Mouse (Mus musculus): Measurements from ENCODE around the gene Ccdc169. TPM values are rescaled to one million over a fixed set of nuclear protein-coding genes. Genes with fewer than 3 reads are reported as not detected.

The Ccdc169 gene
- 0.19 TPM in 1 of 2 replicates, not detected in the other for polyA plus RNA-seq (2014; fragmentation: Nextera tagmentation; extraction: Ambion mirVana)

DNA sequence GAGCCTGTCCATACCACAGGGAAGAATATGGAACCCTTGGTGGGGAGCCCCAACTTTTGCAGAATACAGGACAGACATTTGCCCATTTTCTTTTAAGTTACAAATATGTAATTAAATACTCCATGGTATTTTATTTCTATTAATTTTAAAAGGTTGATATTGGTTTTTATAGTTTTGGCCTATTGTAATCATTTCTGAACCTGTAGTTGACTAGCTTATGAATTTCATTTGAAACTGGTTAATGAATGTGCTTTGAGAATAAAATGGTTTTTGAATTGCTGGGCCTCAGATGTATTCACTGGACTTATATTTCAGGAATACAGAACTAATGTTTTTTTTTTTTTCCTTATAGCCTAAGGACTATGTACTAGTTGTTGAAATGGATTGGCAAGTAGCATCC lies at the start of gene Ccdc169:
Ccdc169 (plus strand) TSS at position 301 of the 400 bp plus-strand sequence.
- H3K9me3 ChIP-seq (ENCODE audit: control insufficient read depth, low read length) = no peaks in the 10 kb centered on the region
- no peaks in the 10 kb centered on the region for H3K27me3 ChIP-seq (ENCODE audit: control insufficient read depth, insufficient read depth, low read length)
- H3K4me2 ChIP-seq (ENCODE audit: low read depth) = no peak within 1 kb of the TSS
- H3K4me3 ChIP-seq (ENCODE audit: low read depth, low read length) = no peak within 1 kb of the TSS
- no peak for DNase-seq (ENCODE audit: low spot score)
- no peak within 1 kb of the TSS for H3K9ac ChIP-seq (ENCODE audit: low read length)
- H3K4me1 ChIP-seq (ENCODE audit: control insufficient read depth, insufficient read depth, low read length) = no peaks in the 10 kb centered on the region
- peaks cover 10% of the 10 kb centered on the region for H3K36me3 ChIP-seq (ENCODE audit: control insufficient read depth, insufficient read depth, low read length)
- no peak for ATAC-seq (ENCODE audit: insufficient read depth, low FRiP score, low TSS enrichment)
- no peak within 1 kb of the TSS for H3K27ac ChIP-seq (ENCODE audit: low read depth, low read length)

DNA sequence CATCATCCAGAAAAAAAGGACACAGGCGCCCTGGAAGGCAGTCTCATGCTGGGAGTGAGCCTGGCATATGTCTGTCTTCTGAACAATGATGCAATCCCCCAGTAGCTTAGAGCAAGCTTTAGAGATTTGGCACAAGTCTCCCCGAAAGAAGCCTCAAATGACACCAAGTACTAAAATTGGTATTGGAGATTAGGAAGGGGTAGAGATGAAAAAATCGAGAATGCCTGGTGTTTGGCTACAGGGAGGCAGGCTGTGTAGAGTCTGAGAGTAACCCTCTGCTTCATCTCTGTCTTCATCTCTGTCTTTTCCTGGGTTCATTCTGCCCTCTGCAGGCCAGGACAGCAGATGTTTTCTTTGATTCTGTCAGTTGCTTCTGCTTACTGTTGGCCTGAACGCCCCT lies 49.8 kb upstream of the Ccdc169 start:
- Histone ChIP-seq H3K4me3 (ENCODE audit: low read depth, low read length) (no peak overlapping the region), H3K4me2 (ENCODE audit: low read depth) (no peak overlapping the region), H3K9me3 (ENCODE audit: control insufficient read depth, low read length) (no peaks in the 10 kb centered on the region), H3K27me3 (ENCODE audit: control insufficient read depth, insufficient read depth, low read length) (no peaks in the 10 kb centered on the region), H3K4me1 (ENCODE audit: control insufficient read depth, insufficient read depth, low read length) (no peaks in the 10 kb centered on the region), H3K27ac (ENCODE audit: low read depth, low read length) (no peak overlapping the region), H3K9ac (ENCODE audit: low read length) (no peak overlapping the region), H3K36me3 (ENCODE audit: control insufficient read depth, insufficient read depth, low read length) (no peaks in the 10 kb centered on the region)
- DNase-seq (ENCODE audit: low spot score) (no peak), ATAC-seq (ENCODE audit: insufficient read depth, low FRiP score, low TSS enrichment) (no peak)
- WGBS = 69% methylated on average over 4 of the region's 4 CpGs

DNA sequence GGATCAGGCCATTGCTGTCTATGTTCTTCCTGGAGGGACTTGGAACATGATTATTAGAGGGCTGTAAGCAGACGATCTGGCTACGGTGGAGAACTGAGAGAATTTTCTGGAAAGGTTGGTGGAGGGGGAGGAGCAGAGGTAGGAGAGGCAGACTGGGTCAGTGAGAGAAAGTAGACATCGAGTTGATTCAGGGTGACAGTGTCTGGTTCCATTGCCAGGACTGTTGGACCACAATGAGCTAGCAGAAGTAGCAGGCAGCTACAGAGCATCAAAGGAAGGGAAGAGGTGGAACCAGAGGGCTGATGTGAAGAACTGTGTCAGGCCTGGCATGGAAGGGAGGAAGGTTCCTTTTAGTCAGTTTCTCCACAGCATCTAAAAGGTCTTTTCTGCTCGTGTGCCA lies 48.8 kb upstream of the Ccdc169 start:
- Histone ChIP-seq H3K4me2 (ENCODE audit: low read depth) (no peak overlapping the region), H3K4me3 (ENCODE audit: low read depth, low read length) (no peak overlapping the region), H3K36me3 (ENCODE audit: control insufficient read depth, insufficient read depth, low read length) (no peaks in the 10 kb centered on the region), H3K9ac (ENCODE audit: low read length) (no peak overlapping the region), H3K27ac (ENCODE audit: low read depth, low read length) (no peak overlapping the region), H3K9me3 (ENCODE audit: control insufficient read depth, low read length) (no peaks in the 10 kb centered on the region), H3K27me3 (ENCODE audit: control insufficient read depth, insufficient read depth, low read length) (no peaks in the 10 kb centered on the region), H3K4me1 (ENCODE audit: control insufficient read depth, insufficient read depth, low read length) (no peaks in the 10 kb centered on the region)
- no peak for DNase-seq (ENCODE audit: low spot score)
- WGBS = 79% methylated on average over 4 of the region's 4 CpGs
- no peak for ATAC-seq (ENCODE audit: insufficient read depth, low FRiP score, low TSS enrichment)

DNA sequence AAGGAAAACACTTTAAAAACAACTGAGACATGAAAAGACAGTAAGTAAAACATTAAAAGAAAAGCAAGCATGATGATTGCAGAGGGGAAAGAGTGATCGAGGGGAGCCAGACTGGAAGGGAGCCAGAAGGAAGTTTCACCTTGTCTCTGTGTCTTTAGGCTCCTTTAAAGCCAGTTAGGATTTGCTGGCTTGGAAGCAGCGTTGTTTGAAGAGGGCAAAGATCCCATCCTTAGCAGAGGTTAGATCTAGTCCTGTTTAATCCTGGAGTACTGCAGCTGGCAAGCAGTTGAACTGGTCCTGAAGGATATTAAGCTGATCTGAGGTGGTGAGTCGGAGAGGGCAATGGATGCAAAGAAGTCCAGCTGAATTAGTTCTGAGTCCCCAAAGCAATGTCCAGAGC lies 48.3 kb upstream of the Ccdc169 start:
- Histone ChIP-seq H3K9ac (ENCODE audit: low read length) (no peak overlapping the region), H3K9me3 (ENCODE audit: control insufficient read depth, low read length) (no peaks in the 10 kb centered on the region), H3K27ac (ENCODE audit: low read depth, low read length) (no peak overlapping the region), H3K4me3 (ENCODE audit: low read depth, low read length) (no peak overlapping the region), H3K27me3 (ENCODE audit: control insufficient read depth, insufficient read depth, low read length) (no peaks in the 10 kb centered on the region), H3K4me1 (ENCODE audit: control insufficient read depth, insufficient read depth, low read length) (no peaks in the 10 kb centered on the region), H3K4me2 (ENCODE audit: low read depth) (no peak overlapping the region), H3K36me3 (ENCODE audit: control insufficient read depth, insufficient read depth, low read length) (no peaks in the 10 kb centered on the region)
- ATAC-seq (ENCODE audit: insufficient read depth, low FRiP score, low TSS enrichment) = no peak
- no peak for DNase-seq (ENCODE audit: low spot score)
- WGBS = 87% methylated on average over 3 of the region's 3 CpGs

DNA sequence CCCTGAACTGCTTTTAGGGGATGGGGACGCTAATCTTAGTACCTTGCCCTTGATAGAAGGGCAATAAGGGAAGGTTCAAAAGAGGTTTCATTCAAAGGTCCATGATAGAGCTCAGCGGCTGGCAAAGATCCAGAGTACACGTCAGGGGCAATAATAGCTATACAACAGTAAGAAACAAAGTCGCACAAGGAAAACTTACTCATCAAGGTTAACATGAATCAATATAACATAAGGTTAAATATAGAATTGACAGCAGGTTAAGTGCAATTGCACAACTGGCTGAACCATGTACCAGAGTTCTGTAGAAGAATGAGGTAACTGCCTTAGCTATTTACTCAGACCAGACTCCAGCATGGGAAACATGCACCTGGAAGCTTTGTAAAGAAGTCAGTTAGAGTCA lies 47.8 kb upstream of the Ccdc169 start:
- Histone ChIP-seq H3K27me3 (ENCODE audit: control insufficient read depth, insufficient read depth, low read length) (no peaks in the 10 kb centered on the region), H3K36me3 (ENCODE audit: control insufficient read depth, insufficient read depth, low read length) (no peaks in the 10 kb centered on the region), H3K4me3 (ENCODE audit: low read depth, low read length) (no peak overlapping the region), H3K27ac (ENCODE audit: low read depth, low read length) (no peak overlapping the region), H3K4me1 (ENCODE audit: control insufficient read depth, insufficient read depth, low read length) (no peaks in the 10 kb centered on the region), H3K9ac (ENCODE audit: low read length) (no peak overlapping the region), H3K4me2 (ENCODE audit: low read depth) (no peak overlapping the region), H3K9me3 (ENCODE audit: control insufficient read depth, low read length) (no peaks in the 10 kb centered on the region)
- DNase-seq (ENCODE audit: low spot score) (no peak), ATAC-seq (ENCODE audit: insufficient read depth, low FRiP score, low TSS enrichment) (no peak)
- 84% methylated on average over 4 of the region's 4 CpGs for WGBS

DNA sequence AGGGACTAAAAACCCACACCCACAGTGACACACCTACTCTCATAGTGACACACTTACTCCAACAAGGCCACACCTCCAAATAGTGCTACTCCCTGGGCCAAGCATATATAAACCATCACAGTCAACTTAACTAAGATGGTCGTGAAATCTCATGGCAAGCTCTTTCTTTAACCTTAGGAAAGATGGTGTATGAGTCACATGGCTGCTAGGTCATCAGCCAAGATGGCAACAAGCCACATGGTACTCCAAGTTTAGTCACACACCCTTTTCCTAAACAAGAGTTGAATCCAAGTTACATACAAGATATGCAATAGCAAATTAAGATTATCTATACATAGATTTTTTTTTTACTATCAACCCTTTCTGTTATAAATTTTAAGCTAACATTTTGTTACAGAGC lies 44.0 kb upstream of the Ccdc169 start:
- peaks cover 7% of the 10 kb centered on the region; the same call in 1 of the 2 replicates for H3K4me1 ChIP-seq (ENCODE audit: control insufficient read depth, insufficient read depth, low read length)
- H3K9ac ChIP-seq (ENCODE audit: low read length) = no peak overlapping the region
- H3K4me3 ChIP-seq (ENCODE audit: low read depth, low read length) = no peak overlapping the region
- no peaks in the 10 kb centered on the region for H3K36me3 ChIP-seq (ENCODE audit: control insufficient read depth, insufficient read depth, low read length)
- H3K9me3 ChIP-seq (ENCODE audit: control insufficient read depth, low read length) = no peaks in the 10 kb centered on the region
- H3K27ac ChIP-seq (ENCODE audit: low read depth, low read length) = no peak overlapping the region
- H3K4me2 ChIP-seq (ENCODE audit: low read depth) = no peak overlapping the region
- 82% methylated on average over 1 of the region's 1 CpGs for WGBS
- DNase-seq (ENCODE audit: low spot score) (no peak), ATAC-seq (ENCODE audit: insufficient read depth, low FRiP score, low TSS enrichment) (no peak)
- no peaks in the 10 kb centered on the region for H3K27me3 ChIP-seq (ENCODE audit: control insufficient read depth, insufficient read depth, low read length)

DNA sequence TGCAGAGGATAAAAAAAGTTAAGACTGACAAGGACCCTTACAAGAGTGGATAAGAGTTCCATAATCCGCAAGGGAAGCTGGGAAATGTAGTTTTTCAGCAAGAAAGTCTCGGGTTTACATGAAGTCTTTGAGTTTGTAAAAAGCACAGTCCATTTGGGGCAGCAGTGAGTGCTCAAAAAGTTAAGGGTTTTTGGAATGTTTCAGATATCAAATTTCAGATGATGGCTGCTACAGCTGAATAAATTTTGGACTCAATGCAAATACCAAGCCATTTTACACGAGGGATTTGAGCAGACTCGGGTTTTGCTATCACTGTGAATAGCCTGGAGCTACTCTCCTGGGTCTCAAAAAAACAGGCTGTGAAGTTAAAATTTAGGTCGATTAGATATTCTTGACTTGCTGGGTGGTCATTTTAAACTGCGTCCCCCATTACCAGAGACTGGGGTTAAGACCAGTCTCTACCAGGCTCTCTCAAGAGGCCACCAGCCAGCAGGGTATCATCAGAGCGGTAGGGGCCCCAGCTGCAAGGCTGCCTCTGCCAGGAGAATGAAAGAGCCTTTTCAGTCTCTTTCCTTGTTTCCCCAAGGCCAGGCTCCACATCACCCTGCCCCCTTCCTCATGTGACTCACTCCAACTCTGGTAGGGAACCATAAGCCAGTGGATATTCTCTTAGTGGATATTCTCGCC lies 41.0 kb upstream of the Ccdc169 start:
- peak; percentile 55 for DNase-seq (ENCODE audit: low spot score)
- Histone ChIP-seq H3K36me3 (ENCODE audit: control insufficient read depth, insufficient read depth, low read length) (no peaks in the 10 kb centered on the region), H3K9ac (ENCODE audit: low read length) (no peak overlapping the region), H3K4me3 (ENCODE audit: low read depth, low read length) (no peak overlapping the region), H3K4me1 (ENCODE audit: control insufficient read depth, insufficient read depth, low read length) (peaks cover 7% of the 10 kb centered on the region; the same call in 1 of the 2 replicates), H3K27ac (ENCODE audit: low read depth, low read length) (0 out of 2 replicates have a peak overlapping the region, but pooled peaks have one; percentile 39), H3K27me3 (ENCODE audit: control insufficient read depth, insufficient read depth, low read length) (no peaks in the 10 kb centered on the region), H3K4me2 (ENCODE audit: low read depth) (no peak overlapping the region), H3K9me3 (ENCODE audit: control insufficient read depth, low read length) (no peaks in the 10 kb centered on the region)
- 34% methylated on average over 8 of the region's 8 CpGs for WGBS
- peak; percentile 60 for ATAC-seq (ENCODE audit: insufficient read depth, low FRiP score, low TSS enrichment)

DNA sequence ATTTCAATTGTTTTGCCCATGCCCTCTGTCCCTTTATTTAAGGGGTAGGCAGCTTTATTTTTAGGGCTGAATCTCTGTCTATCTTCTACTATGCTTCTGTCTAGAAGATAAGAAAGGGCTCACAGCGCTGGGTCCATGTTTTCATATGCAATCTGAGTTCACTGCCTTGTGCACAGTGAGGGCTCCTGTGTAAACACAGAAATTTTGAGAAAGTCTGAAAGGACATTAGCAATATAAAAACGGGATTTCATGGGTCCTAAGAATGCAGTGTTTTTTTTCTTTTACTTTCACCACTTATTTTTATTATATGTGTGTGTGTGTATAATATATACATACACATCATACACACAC lies 40.5 kb upstream of the Ccdc169 start:
- no peaks in the 10 kb centered on the region for H3K27me3 ChIP-seq (ENCODE audit: control insufficient read depth, insufficient read depth, low read length)
- no peaks in the 10 kb centered on the region for H3K36me3 ChIP-seq (ENCODE audit: control insufficient read depth, insufficient read depth, low read length)
- ATAC-seq (ENCODE audit: insufficient read depth, low FRiP score, low TSS enrichment) (no peak), DNase-seq (ENCODE audit: low spot score) (no peak)
- no peak overlapping the region for H3K9ac ChIP-seq (ENCODE audit: low read length)
- peak overlapping the region; percentile 39; the same call in 1 of the 2 replicates for H3K27ac ChIP-seq (ENCODE audit: low read depth, low read length)
- H3K9me3 ChIP-seq (ENCODE audit: control insufficient read depth, low read length) = no peaks in the 10 kb centered on the region
- 72% methylated on average over 2 of the region's 2 CpGs for WGBS
- H3K4me1 ChIP-seq (ENCODE audit: control insufficient read depth, insufficient read depth, low read length) = peaks cover 7% of the 10 kb centered on the region; the same call in 1 of the 2 replicates
- no peak overlapping the region for H3K4me2 ChIP-seq (ENCODE audit: low read depth)
- no peak overlapping the region for H3K4me3 ChIP-seq (ENCODE audit: low read depth, low read length)

DNA sequence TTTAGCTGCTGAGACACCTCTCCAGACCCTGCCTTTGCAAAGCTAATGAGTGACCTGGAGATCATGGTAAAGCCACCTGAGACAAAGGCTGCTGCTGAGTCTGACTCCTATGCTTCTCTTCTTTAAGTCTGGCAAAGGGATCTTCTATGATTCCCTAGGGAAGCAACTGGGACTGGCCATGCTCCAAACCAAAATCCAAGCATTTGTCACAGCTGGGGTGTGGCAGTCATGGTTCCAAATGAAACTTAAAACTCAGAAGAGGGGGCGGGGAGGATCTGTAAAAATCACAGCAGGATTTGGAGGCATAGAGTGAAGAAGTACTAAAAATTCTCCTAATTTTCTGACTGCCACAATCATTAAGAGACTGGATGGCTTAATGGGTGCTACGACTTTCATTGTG lies 40.0 kb upstream of the Ccdc169 start:
- DNase-seq (ENCODE audit: low spot score) (no peak), ATAC-seq (ENCODE audit: insufficient read depth, low FRiP score, low TSS enrichment) (no peak)
- no peak overlapping the region for H3K9ac ChIP-seq (ENCODE audit: low read length)
- 70% methylated on average over 2 of the region's 2 CpGs for WGBS
- no peak overlapping the region for H3K4me2 ChIP-seq (ENCODE audit: low read depth)
- H3K27ac ChIP-seq (ENCODE audit: low read depth, low read length) = peak overlapping the region; percentile 39; the same call in 1 of the 2 replicates
- H3K9me3 ChIP-seq (ENCODE audit: control insufficient read depth, low read length) = no peaks in the 10 kb centered on the region
- H3K4me3 ChIP-seq (ENCODE audit: low read depth, low read length) = no peak overlapping the region
- H3K4me1 ChIP-seq (ENCODE audit: control insufficient read depth, insufficient read depth, low read length) = peaks cover 7% of the 10 kb centered on the region; the same call in 1 of the 2 replicates
- H3K27me3 ChIP-seq (ENCODE audit: control insufficient read depth, insufficient read depth, low read length) = no peaks in the 10 kb centered on the region
- H3K36me3 ChIP-seq (ENCODE audit: control insufficient read depth, insufficient read depth, low read length) = no peaks in the 10 kb centered on the region
